Mouse (Mus musculus) thymus, adult 2 months (tissue): Measurements from ENCODE around the gene Cbarp. TPM values are rescaled to one million over a fixed set of nuclear protein-coding genes. Genes with fewer than 3 reads are reported as not detected.

Experiments
- DNase-seq: peaks from one replicate; pipeline ENCODE4 v3.0.0; 2021
- H3K27ac ChIP-seq: fragments of 200-500 bp; 2 replicates; pipeline ENCODE4 v1.5.1; 2012; ENCODE audit warnings: low read length, control low read depth; ENCODE audit not compliant: control insufficient read depth, insufficient read depth
- H3K27me3 ChIP-seq: fragments of 200-500 bp; 2 replicates; pipeline ENCODE4 v1.6.1; 2012; ENCODE audit warnings: mild to moderate bottlenecking, low read length, moderate library complexity, mixed read lengths; ENCODE audit not compliant: control insufficient read depth, insufficient read depth
- H3K36me3 ChIP-seq: fragments of 200-500 bp; 2 replicates; pipeline ENCODE4 v1.6.1; 2012; ENCODE audit warnings: mild to moderate bottlenecking, low read length, moderate library complexity; ENCODE audit not compliant: control insufficient read depth, insufficient read depth
- H3K4me1 ChIP-seq: fragments of 200-500 bp; replicated peaks from 2 replicates; pipeline ENCODE4 v1.6.1; 2012; ENCODE audit warnings: low read length; ENCODE audit not compliant: control insufficient read depth, insufficient read depth
- H3K4me3 ChIP-seq: fragments of 200-500 bp; 2 replicates; pipeline ENCODE4 v1.5.1; 2012; ENCODE audit warnings: mild to moderate bottlenecking, low read length, control low read depth, moderate library complexity; ENCODE audit not compliant: control insufficient read depth, insufficient read depth
- CTCF ChIP-seq: fragments of 200-500 bp; IDR thresholded peaks from 2 replicates; pipeline ENCODE4 v1.5.1; 2012; ENCODE audit warnings: mild to moderate bottlenecking, control low read depth, low read length, moderate library complexity, borderline replicate concordance; ENCODE audit not compliant: control insufficient read depth, poor library complexity, insufficient read depth; ENCODE audit errors: extremely low read depth
- POLR2A ChIP-seq: fragments of 200-500 bp; IDR thresholded peaks from 2 replicates; pipeline ENCODE4 v1.6.1; 2012; ENCODE audit warnings: mild to moderate bottlenecking, low read length, control low read depth, moderate library complexity; ENCODE audit not compliant: control insufficient read depth, poor library complexity, insufficient read depth; ENCODE audit errors: extremely low read depth
- WGBS: fragments of 180-500 bp; shearing (Covaris S2); methylation state at CpG from one replicate; pipeline ENCODE4 v1.1.7; 2018; 5-methylcytosine and 5-hydroxymethylcytosine counted together
- polyA plus RNA-seq: library from polyadenylated mRNA; depleted of rRNA; stranded (reverse); fragments of >200 nt; gene quantifications from 2 replicates; pipeline ENCODE4 v1.2.3, GENCODE M21; 2012

Gene Cbarp
- polyA plus RNA-seq, 1 experiment, result 34.0 TPM

DNA sequence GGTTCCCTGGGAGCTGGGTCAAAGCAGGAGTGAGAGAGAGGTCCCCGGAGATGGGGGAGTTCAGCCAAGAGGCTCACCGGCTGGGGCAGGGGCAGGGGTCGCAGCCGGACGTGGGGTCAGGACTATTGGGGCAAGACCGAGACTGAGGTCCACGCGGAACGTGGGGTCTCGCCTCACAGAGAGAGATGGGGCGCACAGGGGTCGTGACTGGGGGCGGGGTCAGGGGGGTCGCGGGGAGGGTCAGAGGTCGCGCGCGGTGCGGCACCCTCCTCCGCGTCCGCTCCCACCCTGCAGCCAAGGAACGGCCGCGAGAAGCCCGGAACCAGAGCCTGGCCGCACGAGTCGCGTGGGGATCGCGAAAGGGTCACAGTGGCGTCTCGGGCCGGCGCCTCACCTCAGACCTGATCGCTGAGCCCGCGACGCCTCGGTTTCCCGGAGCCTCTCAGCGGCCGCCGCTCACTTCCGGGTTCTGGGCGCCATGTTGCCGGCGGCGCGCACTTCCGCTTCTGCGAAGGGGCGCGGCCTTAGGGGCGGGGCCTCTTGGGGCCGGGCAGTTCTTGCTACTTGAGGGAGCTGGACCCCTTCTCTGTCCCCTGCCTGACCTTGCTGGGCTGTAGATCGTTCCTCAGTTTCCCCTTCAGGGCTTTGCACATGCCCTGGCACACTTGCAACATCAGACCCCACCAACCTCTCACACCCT lies 38.3 kb downstream of the Cbarp start:
- peak; percentile 89 for DNase-seq
- under 1% methylated on average over 59 of the region's 59 CpGs for WGBS

DNA sequence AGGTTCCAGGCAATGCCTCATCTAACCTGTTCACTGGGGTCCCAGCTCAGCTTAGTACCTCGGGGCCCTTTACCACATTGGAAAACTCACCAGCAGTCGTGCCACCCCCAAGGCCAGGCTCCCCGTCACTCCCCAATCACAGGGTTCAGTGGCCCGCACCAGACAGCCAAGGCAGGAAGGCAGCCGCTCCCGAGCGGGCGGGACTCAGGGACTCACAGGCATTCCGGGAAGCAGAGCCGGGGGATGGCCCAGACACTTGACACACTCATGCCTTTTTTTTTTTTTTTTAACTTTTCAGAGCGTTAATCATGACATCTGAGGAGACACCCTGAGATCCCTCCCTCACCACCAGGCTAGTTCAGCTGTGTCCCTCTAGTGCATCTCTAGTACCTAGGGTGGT lies 39.7 kb downstream of the Cbarp start:
- no peaks in the 10 kb centered on the region for H3K36me3 ChIP-seq
- H3K27ac ChIP-seq, result no peak overlapping the region
- H3K4me3 ChIP-seq, result no peak overlapping the region
- H3K4me1 ChIP-seq, result peaks cover 28% of the 10 kb centered on the region
- no peak for DNase-seq
- TF ChIP-seq CTCF, result no peak
- TF ChIP-seq POLR2A, result no peak
- no peaks in the 10 kb centered on the region for H3K27me3 ChIP-seq
- 81% methylated on average over 11 of the region's 11 CpGs for WGBS

More for the DNA sequence above, 38.3 kb downstream of the Cbarp start:
- TF ChIP-seq POLR2A, result peak; percentile 86
- TF ChIP-seq CTCF, result peak; percentile 51; the same call in 1 of the 2 replicates
- Histone ChIP-seq H3K4me3 (peak overlapping the region; percentile 99), H3K27me3 (no peaks in the 10 kb centered on the region), H3K36me3 (no peaks in the 10 kb centered on the region), H3K4me1 (peaks cover 25% of the 10 kb centered on the region), H3K27ac (no peak overlapping the region)

DNA sequence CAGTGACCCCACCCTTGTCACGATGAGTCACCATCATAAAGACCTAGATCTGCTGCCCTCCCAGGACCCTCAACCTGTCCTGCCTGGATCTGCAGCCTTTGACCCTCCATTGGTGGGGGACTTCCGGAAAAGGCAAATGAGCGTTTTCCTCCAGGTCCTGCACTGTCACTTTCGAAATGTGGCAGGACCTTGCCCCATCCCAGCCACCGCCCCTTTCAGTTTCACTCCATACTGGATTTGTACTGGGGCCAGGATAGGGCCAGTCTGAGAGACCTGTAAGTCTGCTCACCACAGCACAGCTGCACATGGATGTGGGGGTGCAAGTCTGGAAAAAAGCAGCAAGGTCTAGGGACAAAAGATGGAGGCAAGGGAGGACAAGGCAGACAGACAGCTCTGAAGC lies 42.0 kb downstream of the Cbarp start:
- Histone ChIP-seq H3K36me3 (no peaks in the 10 kb centered on the region), H3K27ac (no peak overlapping the region), H3K4me1 (peaks cover 28% of the 10 kb centered on the region), H3K27me3 (no peaks in the 10 kb centered on the region), H3K4me3 (no peak overlapping the region)
- DNase-seq, result no peak
- 91% methylated on average over 5 of the region's 5 CpGs for WGBS
- TF ChIP-seq CTCF, result no peak
- TF ChIP-seq POLR2A, result no peak

DNA sequence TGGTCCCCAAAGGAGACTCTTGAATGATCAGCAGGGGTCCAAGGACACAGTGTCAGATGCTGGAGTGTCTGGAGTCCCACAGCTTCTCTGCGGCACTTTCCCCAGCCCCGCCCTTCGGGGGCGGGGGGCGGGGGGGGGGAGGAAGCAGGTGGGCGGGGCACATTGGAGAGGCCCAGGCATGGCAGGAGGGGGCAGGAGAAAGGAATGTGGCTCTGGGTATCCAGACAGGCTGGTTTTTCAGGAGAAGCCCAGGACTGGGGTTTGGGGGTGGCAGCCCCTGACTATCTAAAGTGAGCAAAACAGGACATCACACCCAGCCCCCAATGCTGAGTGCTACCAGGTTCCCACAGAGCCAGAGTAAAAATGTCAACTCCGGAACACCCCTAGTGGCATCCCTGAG lies 43.4 kb downstream of the Cbarp start:
- TF ChIP-seq CTCF, result no peak
- no peak for TF ChIP-seq POLR2A
- H3K27me3 ChIP-seq, result no peaks in the 10 kb centered on the region
- no peaks in the 10 kb centered on the region for H3K36me3 ChIP-seq
- DNase-seq, result no peak
- H3K27ac ChIP-seq, result no peak overlapping the region
- no peak overlapping the region for H3K4me3 ChIP-seq
- H3K4me1 ChIP-seq, result peaks cover 26% of the 10 kb centered on the region
- WGBS, result 46% methylated on average over 7 of the region's 7 CpGs

DNA sequence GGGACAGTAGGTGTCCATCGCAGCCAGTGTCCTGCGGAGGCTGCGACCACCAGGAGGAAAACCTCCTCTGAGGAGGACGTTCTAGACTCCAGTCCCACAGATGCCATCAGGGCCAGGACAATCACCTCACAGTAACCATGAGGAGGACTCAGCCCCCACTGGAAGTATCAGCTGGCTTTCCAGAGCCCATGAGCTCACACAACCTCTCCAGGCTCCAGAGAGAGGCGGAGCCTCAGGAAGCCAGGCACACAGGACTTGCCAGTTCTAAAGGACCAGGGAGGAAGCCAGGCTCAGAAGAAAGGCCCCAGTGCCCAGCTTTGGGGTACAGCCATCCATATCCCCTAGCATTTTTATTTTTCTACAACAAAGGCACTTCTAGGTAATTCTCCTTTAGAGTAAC lies 45.1 kb downstream of the Cbarp start:
- no peak for TF ChIP-seq POLR2A
- H3K36me3 ChIP-seq, result no peaks in the 10 kb centered on the region
- H3K4me3 ChIP-seq, result no peak overlapping the region
- no peak overlapping the region for H3K27ac ChIP-seq
- peaks cover 12% of the 10 kb centered on the region for H3K4me1 ChIP-seq
- no peaks in the 10 kb centered on the region for H3K27me3 ChIP-seq
- 96% methylated on average over 5 of the region's 5 CpGs for WGBS
- DNase-seq, result no peak

DNA sequence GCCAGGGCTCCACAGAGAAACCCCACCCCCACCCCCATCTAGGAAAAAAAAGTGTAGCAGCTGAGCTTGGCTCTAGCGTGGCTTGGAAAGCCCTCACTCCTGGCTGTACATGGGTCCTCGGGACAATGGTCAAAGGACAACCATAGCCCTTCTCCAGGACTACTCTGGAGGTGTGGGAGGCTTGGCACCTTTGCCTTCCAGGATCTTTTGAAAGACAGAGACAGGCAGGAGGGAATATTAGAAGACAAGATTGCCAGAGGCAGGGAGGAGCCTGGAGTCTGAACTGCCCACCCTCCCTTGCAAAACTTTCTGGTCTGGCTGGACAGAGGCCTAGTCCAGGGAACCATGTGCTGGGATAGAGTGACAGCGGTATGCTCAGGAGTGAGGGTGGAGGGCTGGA lies 46.0 kb downstream of the Cbarp start:
- DNase-seq, result no peak
- H3K4me3 ChIP-seq, result no peak overlapping the region
- 86% methylated on average over 3 of the region's 3 CpGs for WGBS
- no peak for TF ChIP-seq POLR2A
- TF ChIP-seq CTCF, result no peak
- no peaks in the 10 kb centered on the region for H3K36me3 ChIP-seq
- peaks cover 11% of the 10 kb centered on the region; the same call in 1 of the 2 replicates for H3K4me1 ChIP-seq
- no peak overlapping the region for H3K27ac ChIP-seq
- no peaks in the 10 kb centered on the region for H3K27me3 ChIP-seq

DNA sequence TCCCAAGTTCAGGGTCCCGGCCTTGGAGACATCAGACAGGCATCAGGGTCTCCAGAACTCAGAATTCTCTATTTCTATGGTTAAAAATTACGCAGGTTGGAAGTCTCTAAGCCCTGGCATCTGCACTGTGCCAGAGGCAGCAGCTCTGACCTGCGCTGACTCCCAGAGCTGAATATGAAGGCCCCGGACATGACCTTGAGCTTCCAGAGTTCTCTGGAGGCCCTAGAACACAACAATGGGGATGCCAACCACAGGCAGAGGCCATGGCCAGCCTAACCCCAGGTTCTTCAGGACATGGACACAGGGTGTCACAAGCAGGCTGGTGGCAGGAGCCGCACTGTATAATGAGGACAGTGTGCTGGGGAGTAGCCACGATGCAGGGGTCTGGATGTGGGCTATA lies 46.5 kb downstream of the Cbarp start:
- Histone ChIP-seq H3K4me1 (peaks cover 11% of the 10 kb centered on the region; the same call in 1 of the 2 replicates), H3K36me3 (no peaks in the 10 kb centered on the region), H3K27ac (no peak overlapping the region), H3K4me3 (no peak overlapping the region), H3K27me3 (no peaks in the 10 kb centered on the region)
- TF ChIP-seq CTCF (no peak), POLR2A (no peak)
- WGBS, result 94% methylated on average over 6 of the region's 6 CpGs
- no peak for DNase-seq
